23 mouse cellular contexts compared by ENCODE assay signal in genomic region chr6:142721731-142722130, GRCm38 (mm10). TPM values are rescaled to one million over a fixed set of nuclear protein-coding genes. Genes with fewer than 3 reads are reported as not detected.
DNase-seq lines count a peak whose midpoint lies in the region; ATAC-seq lines count a peak whose summit lies in the region.
"Had no signal": no experiment of that assay in that cellular context is flagged by ENCODE, and none has a peak within 500 bp of the region (broad histone marks: within the 10 kb centered on the region; RNA-seq: fewer than 3 reads in every experiment).

No protein-coding gene starts in this region.

- peak; percentile 47 to 88 for DNase-seq in adrenal gland, adult (ENCODE audit: inconsistent age in 2 of 2, low spot score in 1 of 2)
- no peak for DNase-seq in adrenal gland, postnatal 4 days (ENCODE audit: low spot score in 2 of 2)
- DNase-seq in heart, adult 18-20 months: peak; percentile 22 to 44
- DNase-seq in heart, adult 11 months: no peak
- peak; percentile 56 for DNase-seq in adrenal gland, adult 8-10 months
- DNase-seq in adrenal gland, postnatal 25 days: peak; percentile 36
- no peak for DNase-seq in left cerebral cortex, adult 11 months (ENCODE audit: low spot score)
- DNase-seq: cerebellum, adult 11-12 months; cerebellum, adult 8-10 months; cerebellum, postnatal 25 days; gastrocnemius, postnatal 10 days; gastrocnemius, postnatal 36 days; heart, postnatal 4 days; kidney, adult 18-20 months; kidney, adult 9 months had no signal

- no peak for ATAC-seq in megakaryocyte-erythroid progenitor cell, adult 5-6 weeks (replicated peaks; ENCODE audit: low FRiP score, low TSS enrichment, poor library complexity, severe bottlenecking)
- ATAC-seq: activated CD4-positive, CD25-positive, alpha-beta regulatory T cell, adult 4 months; forebrain, embryonic 15.5 days; hindbrain, postnatal 0 days; inflammation-experienced regulatory T-cells, adult 6 months; intestine, embryonic 16.5 days had no signal

RNA-seq across cellular contexts. Expression of gene Abcc9, which starts 19.6 kb away (rescaled TPM):
- total RNA-seq in adrenal gland, postnatal 4 days (2021): 10 to 100 TPM; 29.3 to 32.6 TPM
- total RNA-seq in heart, adult 18-20 months (2021): 100 to 1,000 TPM; 236 to 257 TPM
- 10 to 100 TPM; 11.5 to 18.1 (median 13.9) TPM for total RNA-seq in adrenal gland, adult 8-10 months (2022)
- total RNA-seq in adrenal gland, postnatal 25 days (2021): 19.4 and 19.9 TPM in 2 replicates
- total RNA-seq in megakaryocyte-erythroid progenitor cell, adult 5-6 weeks (2014; fragmentation: Nextera tagmentation): not detected in 2 replicates
- not detected in 2 replicates for total RNA-seq in megakaryocyte-erythroid progenitor cell, adult 5-6 weeks (2017)
- total RNA-seq: common myeloid progenitor, adult 5-6 weeks; granulocyte monocyte progenitor cell, adult 5-6 weeks had no signal

RNA-seq across cellular contexts. Expression of gene Cmas, which starts 34.8 kb away (rescaled TPM):
- 10 to 100 TPM; 46.3 to 51.1 TPM for total RNA-seq in adrenal gland, postnatal 4 days (2021)
- 10 to 100 TPM; 30.6 to 35.1 TPM for total RNA-seq in heart, adult 18-20 months (2021)
- total RNA-seq in adrenal gland, adult 8-10 months (2022): 10 to 100 TPM; 34.5 to 35.7 (median 34.7) TPM
- 31.5 and 33.9 TPM in 2 replicates for total RNA-seq in adrenal gland, postnatal 25 days (2021)
- 56.9 and 59.1 TPM in 2 replicates for total RNA-seq in megakaryocyte-erythroid progenitor cell, adult 5-6 weeks (2014; fragmentation: Nextera tagmentation)
- 49.5 and 84.8 TPM in 2 replicates for total RNA-seq in megakaryocyte-erythroid progenitor cell, adult 5-6 weeks (2017)

Comparison
In these comparisons a context has a peak if more than half of its experiments do, and no peak if none do; other contexts are left out.
1. DNase-seq: peak in adrenal gland, adult (2 of 2), heart, adult 18-20 months (2 of 2), adrenal gland, adult 8-10 months (single experiment) and adrenal gland, postnatal 25 days (single experiment); none in adrenal gland, postnatal 4 days (0 of 2), heart, adult 11 months (single experiment) and left cerebral cortex, adult 11 months (single experiment).
2. RNA of gene Abcc9, which starts 19.6 kb away (total RNA-seq): 236 to 257 TPM in heart, adult 18-20 months, 29.3 to 32.6 TPM in adrenal gland, postnatal 4 days, 19.4 to 19.9 TPM in adrenal gland, postnatal 25 days and 11.5 to 18.1 TPM in adrenal gland, adult 8-10 months; not detected in megakaryocyte-erythroid progenitor cell, adult 5-6 weeks; every median in the first group is over 10 times any median in the second.